Mouse (Mus musculus): ENCODE data around the gene Ptrh2. TPM values are rescaled to one million over a fixed set of nuclear protein-coding genes. Genes with fewer than 3 reads are reported as not detected.

The Ptrh2 gene
- polyA plus RNA-seq, 1 experiment from 2014 or later: 36.2 TPM

GRCm38 (mm10) chr11:86653446-86653845, 30.3 kb upstream of the Ptrh2 start:
- no peak for ATAC-seq (ENCODE audit: low FRiP score, low read depth)
- 39% methylated on average over 3 of the region's 3 CpGs for WGBS

GRCm38 (mm10) chr11:86654096-86654495, 29.7 kb upstream of the Ptrh2 start:
- Histone ChIP-seq H3K9me3 (no peaks in the 10 kb centered on the region), H3K4me1 (no peaks in the 10 kb centered on the region), H3K36me3 (no peaks in the 10 kb centered on the region; the same call in none of the 2 replicates), H3K27ac (no peak overlapping the region), H3K27me3 (no peaks in the 10 kb centered on the region), H3K4me2 (replicated peaks) (no peak overlapping the region), H3K9ac (no peak overlapping the region), H3K4me3 (no peak overlapping the region)
- no peak for ATAC-seq (ENCODE audit: low FRiP score, low read depth)
- 83% methylated on average over 4 of the region's 4 CpGs for WGBS

More at GRCm38 (mm10) chr11:86653446-86653845, 30.3 kb upstream of the Ptrh2 start:
- no peak overlapping the region for H3K4me3 ChIP-seq
- H3K4me1 ChIP-seq: no peaks in the 10 kb centered on the region
- H3K27me3 ChIP-seq: no peaks in the 10 kb centered on the region
- H3K27ac ChIP-seq: no peak overlapping the region
- H3K9me3 ChIP-seq: no peaks in the 10 kb centered on the region
- peaks cover 3% of the 10 kb centered on the region for H3K36me3 ChIP-seq
- H3K9ac ChIP-seq: no peak overlapping the region
- H3K4me2 ChIP-seq (replicated peaks): no peak overlapping the region

GRCm38 (mm10) chr11:86655671-86656070, 28.1 kb upstream of the Ptrh2 start:
- H3K4me2 ChIP-seq (replicated peaks): no peak overlapping the region
- H3K4me3 ChIP-seq: no peak overlapping the region
- H3K27me3 ChIP-seq: no peaks in the 10 kb centered on the region
- H3K9me3 ChIP-seq: no peaks in the 10 kb centered on the region
- 56% methylated on average over 1 of the region's 1 CpGs for WGBS
- H3K9ac ChIP-seq: no peak overlapping the region
- no peak overlapping the region for H3K27ac ChIP-seq
- no peak for ATAC-seq (ENCODE audit: low FRiP score, low read depth)
- no peaks in the 10 kb centered on the region for H3K4me1 ChIP-seq
- H3K36me3 ChIP-seq: peaks cover 4% of the 10 kb centered on the region

GRCm38 (mm10) chr11:86656849-86657567, 26.8 kb upstream of the Ptrh2 start:
- H3K27me3 ChIP-seq: no peaks in the 10 kb centered on the region
- no peak for ATAC-seq (ENCODE audit: low FRiP score, low read depth)
- no peaks in the 10 kb centered on the region for H3K4me1 ChIP-seq
- peaks cover 16% of the 10 kb centered on the region for H3K36me3 ChIP-seq
- H3K27ac ChIP-seq: no peak overlapping the region
- no peak overlapping the region for H3K9ac ChIP-seq
- no peaks in the 10 kb centered on the region for H3K9me3 ChIP-seq
- H3K4me3 ChIP-seq: no peak overlapping the region
- 74% methylated on average over 4 of the region's 4 CpGs for WGBS
- H3K4me2 ChIP-seq (replicated peaks): no peak overlapping the region

- Histone ChIP-seq H3K9ac (no peak overlapping the region), H3K27ac (no peak overlapping the region), H3K9me3 (no peaks in the 10 kb centered on the region), H3K4me3 (no peak overlapping the region), H3K4me1 (no peaks in the 10 kb centered on the region), H3K27me3 (no peaks in the 10 kb centered on the region), H3K36me3 (peaks cover 23% of the 10 kb centered on the region), H3K4me2 (replicated peaks) (no peak overlapping the region)
- ATAC-seq (ENCODE audit: low FRiP score, low read depth): no peak
Measured at GRCm38 (mm10) chr11:86657863-86658262, 25.9 kb upstream of the Ptrh2 start.

- H3K27me3 ChIP-seq: no peaks in the 10 kb centered on the region
- no peaks in the 10 kb centered on the region for H3K4me1 ChIP-seq
- no peak overlapping the region for H3K9ac ChIP-seq
- WGBS: 92% methylated on average over 8 of the region's 8 CpGs
- no peaks in the 10 kb centered on the region for H3K9me3 ChIP-seq
- H3K4me3 ChIP-seq: no peak overlapping the region
- ATAC-seq (ENCODE audit: low FRiP score, low read depth): no peak
- peaks cover 46% of the 10 kb centered on the region for H3K36me3 ChIP-seq
- no peak overlapping the region for H3K4me2 ChIP-seq (replicated peaks)
- no peak overlapping the region for H3K27ac ChIP-seq
Measured at GRCm38 (mm10) chr11:86662986-86663895, 20.5 kb upstream of the Ptrh2 start.

- H3K4me1 ChIP-seq: no peaks in the 10 kb centered on the region
- H3K27ac ChIP-seq: no peak overlapping the region
- no peak for ATAC-seq (ENCODE audit: low FRiP score, low read depth)
- H3K36me3 ChIP-seq: peaks cover 46% of the 10 kb centered on the region
- no peaks in the 10 kb centered on the region for H3K9me3 ChIP-seq
- H3K9ac ChIP-seq: no peak overlapping the region
- no peak overlapping the region for H3K4me3 ChIP-seq
- no peaks in the 10 kb centered on the region for H3K27me3 ChIP-seq
- no peak overlapping the region for H3K4me2 ChIP-seq (replicated peaks)
Measured at GRCm38 (mm10) chr11:86663977-86664376, 19.8 kb upstream of the Ptrh2 start.

- Histone ChIP-seq H3K27me3 (no peaks in the 10 kb centered on the region), H3K9ac (no peak overlapping the region), H3K27ac (no peak overlapping the region), H3K4me1 (no peaks in the 10 kb centered on the region), H3K4me2 (replicated peaks) (no peak overlapping the region), H3K36me3 (peaks cover 46% of the 10 kb centered on the region), H3K9me3 (no peaks in the 10 kb centered on the region), H3K4me3 (no peak overlapping the region)
- ATAC-seq (ENCODE audit: low FRiP score, low read depth): no peak
- 91% methylated on average over 3 of the region's 3 CpGs for WGBS
Measured at GRCm38 (mm10) chr11:86664406-86664805, 19.4 kb upstream of the Ptrh2 start.

GRCm38 (mm10) chr11:86667553-86667952, 16.2 kb upstream of the Ptrh2 start:
- Histone ChIP-seq H3K4me2 (replicated peaks) (no peak overlapping the region), H3K27ac (no peak overlapping the region), H3K27me3 (no peaks in the 10 kb centered on the region), H3K36me3 (peaks cover 25% of the 10 kb centered on the region), H3K9ac (no peak overlapping the region), H3K4me1 (no peaks in the 10 kb centered on the region), H3K9me3 (no peaks in the 10 kb centered on the region), H3K4me3 (no peak overlapping the region)
- ATAC-seq (ENCODE audit: low FRiP score, low read depth): no peak
- 91% methylated on average over 2 of the region's 2 CpGs for WGBS

GRCm38 (mm10) chr11:86668169-86668568, 15.6 kb upstream of the Ptrh2 start:
- Histone ChIP-seq H3K36me3 (peaks cover 21% of the 10 kb centered on the region), H3K9me3 (no peaks in the 10 kb centered on the region), H3K4me3 (no peak overlapping the region), H3K4me2 (replicated peaks) (no peak overlapping the region), H3K4me1 (no peaks in the 10 kb centered on the region), H3K9ac (no peak overlapping the region), H3K27ac (no peak overlapping the region), H3K27me3 (no peaks in the 10 kb centered on the region)
- no peak for ATAC-seq (ENCODE audit: low FRiP score, low read depth)
- WGBS: 87% methylated on average over 3 of the region's 3 CpGs

GRCm38 (mm10) chr11:86671041-86671675, 12.6 kb upstream of the Ptrh2 start:
- Histone ChIP-seq H3K4me1 (no peaks in the 10 kb centered on the region), H3K4me3 (no peak overlapping the region), H3K27me3 (no peaks in the 10 kb centered on the region), H3K4me2 (replicated peaks) (no peak overlapping the region), H3K9me3 (no peaks in the 10 kb centered on the region), H3K27ac (no peak overlapping the region), H3K36me3 (no peaks in the 10 kb centered on the region), H3K9ac (no peak overlapping the region)
- 69% methylated on average over 3 of the region's 3 CpGs for WGBS
- no peak for ATAC-seq (ENCODE audit: low FRiP score, low read depth)

GRCm38 (mm10) chr11:86672772-86673171, 11.0 kb upstream of the Ptrh2 start:
- 79% methylated on average over 3 of the region's 3 CpGs for WGBS
- Histone ChIP-seq H3K9ac (no peak overlapping the region), H3K4me3 (no peak overlapping the region), H3K4me2 (replicated peaks) (no peak overlapping the region), H3K4me1 (no peaks in the 10 kb centered on the region), H3K36me3 (no peaks in the 10 kb centered on the region), H3K27ac (no peak overlapping the region), H3K9me3 (no peaks in the 10 kb centered on the region), H3K27me3 (no peaks in the 10 kb centered on the region)
- ATAC-seq (ENCODE audit: low FRiP score, low read depth): no peak

Data from limb, embryonic 13.5 days (tissue).